Mouse (Mus musculus) heart, postnatal 25 days (tissue): Measurements from ENCODE around the gene Edn2. TPM values are rescaled to one million over a fixed set of nuclear protein-coding genes. Genes with fewer than 3 reads are reported as not detected.

Experiments used
- DNase-seq: peaks from one replicate; pipeline ENCODE4 v3.0.0; 2022; ENCODE audit warnings: low spot score
- intact Hi-C: fragments of 180-260 bp; cut with DNase I; formaldehyde crosslinking; loops from one replicate; pipeline ENCODE4 v1.15.1; 2025
- total RNA-seq, 2 experiments: library from RNA; stranded (reverse); gene quantifications; 2 replicates each; pipeline ENCODE4 v1.2.3; 2021

Edn2 gene
- total RNA-seq: not detected

DNA sequence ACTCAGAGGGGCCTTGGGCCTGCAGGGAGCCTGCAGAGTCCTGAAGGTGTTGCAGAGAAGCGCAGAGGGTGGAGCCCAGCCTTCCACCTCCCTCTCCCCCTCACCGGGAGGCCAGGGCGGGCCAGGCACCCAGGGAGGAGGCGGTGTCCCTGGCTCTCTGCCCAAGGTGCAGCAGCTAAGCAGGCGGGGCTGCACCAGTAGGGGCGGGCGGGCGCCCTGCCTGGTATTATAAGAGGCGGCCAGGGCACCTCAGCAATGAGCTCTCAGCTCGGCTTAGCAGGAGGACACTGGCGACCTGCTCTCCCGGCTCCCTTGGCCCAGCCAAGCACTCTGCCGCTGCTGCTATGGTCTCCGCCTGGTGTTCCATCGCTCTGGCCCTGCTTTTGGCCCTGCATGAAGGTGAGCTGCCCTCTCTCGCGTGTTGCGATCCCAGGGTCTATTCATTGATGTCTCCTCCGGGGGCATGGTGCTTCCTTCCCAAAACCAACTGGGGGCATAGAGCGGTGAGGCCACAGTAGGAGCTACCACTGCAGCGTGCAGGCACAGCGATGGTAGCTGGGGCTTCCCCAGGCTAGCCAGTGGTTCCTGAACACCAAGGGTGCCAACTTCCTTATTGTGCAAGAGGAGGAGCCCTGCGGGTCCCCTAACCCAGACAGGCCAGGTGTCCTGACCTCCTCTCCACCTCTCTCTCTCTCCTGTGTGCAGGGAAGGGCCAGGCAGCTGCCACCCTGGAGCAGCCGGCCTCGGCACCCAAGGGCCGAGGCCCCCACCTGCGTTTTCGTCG lies at the start of gene Edn2:
Gene Edn2, plus strand, starts transcription at position 41 of the 784 bp plus-strand sequence.
- intact Hi-C loops: no loop called here
- peak; percentile 56 for DNase-seq

DNA sequence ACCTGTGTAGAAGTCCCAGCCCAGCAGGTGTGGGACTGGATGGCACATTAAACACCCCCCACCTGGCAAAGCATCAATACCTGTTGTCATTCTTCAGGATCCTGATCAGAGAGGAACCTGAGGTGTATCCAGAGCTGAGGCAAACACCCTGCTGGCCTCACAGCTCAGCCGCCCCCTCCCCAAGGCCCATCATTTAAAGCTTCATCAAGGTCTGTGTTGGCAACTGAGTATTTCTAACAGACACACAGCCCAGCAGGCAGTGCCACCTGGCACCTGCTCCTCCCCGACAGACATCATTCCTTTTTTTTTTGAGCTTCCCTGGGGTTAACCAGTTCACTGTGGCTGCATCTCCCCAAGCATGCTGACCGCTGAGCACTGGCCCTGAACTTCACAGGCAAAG lies 45.5 kb upstream of the Edn2 start:
- DNase-seq: no peak
- intact Hi-C loops: no loop called here

DNA sequence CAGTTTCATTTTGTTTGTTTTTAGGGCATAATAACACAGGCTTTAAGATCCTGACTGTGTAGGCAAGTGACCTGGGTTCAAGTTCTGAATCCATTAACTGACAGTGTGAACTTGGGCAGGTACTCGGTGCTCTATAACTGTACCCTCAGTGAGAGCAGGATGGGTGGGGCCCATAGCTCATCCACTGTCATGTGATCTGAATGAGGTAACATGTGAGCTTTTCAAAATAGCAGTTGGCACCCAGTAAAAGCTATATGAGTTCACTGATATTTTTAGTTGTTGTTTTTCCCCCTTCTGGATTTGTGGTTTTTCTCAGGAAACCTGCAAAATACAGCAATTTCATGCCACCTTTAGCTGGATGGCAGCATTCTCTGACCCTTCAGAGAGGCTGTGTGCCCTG lies 44.7 kb upstream of the Edn2 start:
- intact Hi-C loops: no loop called here
- no peak for DNase-seq

DNA sequence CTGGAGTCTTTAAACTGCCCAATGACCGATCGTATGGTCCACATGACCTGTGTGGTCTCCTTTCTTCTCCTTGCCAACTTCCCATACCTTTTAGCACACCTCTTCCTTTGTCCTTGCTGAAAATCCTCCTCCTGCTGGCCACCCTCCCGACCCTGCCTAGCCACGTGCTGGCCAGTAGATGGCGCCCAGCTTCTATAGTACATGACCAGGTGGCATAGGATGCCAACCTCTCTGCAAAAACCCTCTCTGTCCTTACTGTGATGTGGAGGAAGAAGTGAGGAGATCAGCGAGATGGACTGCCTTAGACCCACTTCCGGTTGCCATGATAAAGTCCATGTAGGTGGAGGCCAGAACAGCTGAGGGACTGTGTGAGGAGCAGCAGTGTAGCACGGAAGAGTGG lies 40.7 kb upstream of the Edn2 start:
- DNase-seq: no peak
- intact Hi-C loops: no loop called here

DNA sequence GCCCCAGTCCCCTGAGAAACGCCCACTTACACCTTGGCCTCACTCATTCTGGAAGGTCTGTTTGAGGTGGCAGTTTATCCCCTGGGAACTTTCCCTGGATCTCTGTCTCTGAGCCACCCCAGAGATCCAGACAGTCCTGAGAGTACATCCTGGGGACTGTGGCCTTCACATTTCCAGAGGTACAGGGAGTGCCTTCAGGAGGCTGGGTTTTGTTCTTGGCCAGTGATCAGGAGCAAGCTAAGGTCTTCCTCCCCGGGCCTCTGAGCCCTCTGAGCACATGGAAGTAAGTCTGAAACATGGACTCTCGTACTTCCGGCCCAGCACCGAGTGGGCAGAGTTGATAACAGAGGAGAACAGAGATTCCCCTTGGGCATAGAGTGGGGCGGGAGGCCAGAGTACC lies 36.4 kb upstream of the Edn2 start:
- no peak for DNase-seq
- intact Hi-C loops: loop anchor here (5.0 kb wide), 2 partner anchors 202 to 492 kb away; no protein-coding TSS in a partner anchor

DNA sequence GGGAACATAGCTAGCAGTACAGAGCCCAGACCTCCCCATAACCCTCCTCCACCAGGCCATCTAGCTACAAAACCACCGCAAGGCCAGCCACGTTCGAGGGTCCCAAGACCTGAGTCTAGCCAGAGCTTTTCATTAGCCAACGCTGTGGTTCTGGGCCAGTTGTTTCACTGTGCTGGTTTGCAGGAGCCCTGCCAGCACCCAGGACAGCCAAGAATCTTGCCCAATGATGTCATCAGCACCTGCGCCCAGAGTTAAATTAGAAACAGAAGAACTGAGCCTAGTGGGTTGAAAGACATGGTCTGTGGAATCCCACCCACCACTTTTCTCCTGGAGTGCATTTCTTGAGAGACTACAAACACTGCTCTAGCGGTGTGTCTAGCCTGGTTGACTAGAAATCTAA lies 35.0 kb upstream of the Edn2 start:
- peak; percentile 31 for DNase-seq
- intact Hi-C loops: loop anchor here (5.0 kb wide), 2 partner anchors 204 to 494 kb away; no protein-coding TSS in a partner anchor

DNA sequence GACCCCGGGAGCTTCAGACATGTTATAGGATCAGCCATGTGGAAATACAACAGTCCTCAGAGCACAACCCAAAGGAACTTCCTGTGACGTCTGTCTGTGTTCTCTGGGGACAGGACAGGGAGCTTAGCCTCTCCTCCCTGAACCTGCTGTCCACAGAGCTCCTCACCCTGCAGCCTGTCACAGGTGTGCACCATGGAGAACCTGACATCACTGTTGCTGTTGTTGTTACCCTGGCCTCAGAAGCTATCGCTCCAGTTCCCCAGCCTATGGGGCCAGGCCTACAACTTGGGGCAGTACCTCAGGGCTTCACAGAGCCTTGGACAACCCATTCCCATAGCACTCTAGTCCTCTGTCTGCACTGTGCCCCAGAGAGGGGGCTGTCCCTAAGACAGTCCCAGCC lies 33.7 kb upstream of the Edn2 start:
- intact Hi-C loops: loop anchor here (5.0 kb wide), 2 partner anchors 205 to 495 kb away; no protein-coding TSS in a partner anchor
- DNase-seq: no peak

DNA sequence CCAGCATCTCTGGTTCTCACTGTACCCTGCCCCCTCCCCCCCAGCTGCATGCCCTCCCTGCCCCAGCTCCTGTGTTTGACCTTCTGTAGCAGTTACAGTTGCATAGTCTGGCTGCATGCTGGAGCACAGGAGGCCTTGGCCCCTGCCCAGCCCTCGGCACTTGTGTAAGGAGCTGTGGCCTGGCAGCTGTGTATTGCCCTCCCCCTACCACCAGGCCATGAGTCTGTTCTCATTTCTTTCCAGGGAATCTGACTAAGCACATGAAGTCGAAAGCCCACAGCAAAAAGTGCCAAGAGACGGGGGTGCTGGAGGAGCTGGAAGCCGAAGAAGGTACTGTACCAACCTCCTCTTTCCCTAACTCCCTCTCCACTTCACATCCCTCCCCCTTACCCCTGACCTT lies 33.0 kb upstream of the Edn2 start:
- peak; percentile 46 for DNase-seq
- intact Hi-C loops: loop anchor here (2.0 to 5.0 kb wide), 3 partner anchors 206 to 887 kb away; no protein-coding TSS in a partner anchor

DNA sequence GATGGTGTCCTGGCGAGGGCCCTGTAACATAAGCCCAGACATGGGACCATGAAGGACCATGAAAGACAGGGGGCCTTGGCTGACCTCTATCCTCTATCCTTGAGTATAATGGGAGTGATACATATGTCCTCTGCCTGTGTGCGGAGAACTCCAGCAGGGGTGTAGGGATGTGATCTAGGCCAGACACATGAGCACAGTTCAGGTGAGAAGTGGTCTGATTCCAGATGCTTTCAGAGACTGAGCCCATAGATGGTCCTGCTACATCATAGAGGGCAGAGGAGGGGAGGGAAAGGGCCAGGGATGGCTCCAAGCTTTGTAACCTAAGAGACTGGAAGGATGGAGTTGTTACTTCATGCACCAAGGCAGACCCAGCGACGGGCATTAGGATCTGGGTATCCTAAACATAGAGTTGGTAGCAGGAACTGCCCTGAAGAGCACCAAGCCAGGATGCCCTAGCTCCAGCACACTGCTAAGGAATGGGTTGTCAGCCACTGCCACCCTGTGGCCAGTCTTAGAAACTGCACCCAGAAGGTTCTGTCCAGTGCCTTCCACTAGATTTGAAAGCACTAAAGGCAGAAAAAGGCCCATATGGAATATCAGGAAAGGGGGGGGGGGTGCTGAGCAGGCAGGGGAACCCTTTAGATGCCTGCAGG lies 31.6 kb upstream of the Edn2 start:
- intact Hi-C loops: loop anchor here (2.0 to 5.0 kb wide), 3 partner anchors 207 to 889 kb away; no protein-coding TSS in a partner anchor

DNA sequence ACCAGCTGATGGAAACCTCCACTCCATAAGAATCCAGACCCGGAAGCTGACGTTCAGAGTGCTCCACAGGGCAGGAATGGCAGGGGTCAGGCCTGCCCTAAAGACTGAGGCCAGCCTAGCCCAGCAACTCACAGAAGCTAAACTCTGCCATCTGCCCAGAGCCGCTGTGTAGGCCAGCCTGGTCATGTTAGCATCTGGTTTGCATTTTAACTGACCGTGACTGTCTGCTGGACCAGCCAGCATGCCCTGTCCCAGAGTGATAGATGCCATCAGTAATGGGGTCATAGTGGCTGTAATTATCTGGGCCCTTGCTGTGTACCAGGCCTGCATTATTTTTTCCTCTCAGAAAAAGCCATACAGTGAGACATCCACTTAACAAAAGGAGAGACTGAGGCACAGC lies 30.1 kb upstream of the Edn2 start:
- intact Hi-C loops: no loop called here
- DNase-seq: no peak

More for the DNA sequence above, 31.6 kb upstream of the Edn2 start:
- DNase-seq: no peak

DNA sequence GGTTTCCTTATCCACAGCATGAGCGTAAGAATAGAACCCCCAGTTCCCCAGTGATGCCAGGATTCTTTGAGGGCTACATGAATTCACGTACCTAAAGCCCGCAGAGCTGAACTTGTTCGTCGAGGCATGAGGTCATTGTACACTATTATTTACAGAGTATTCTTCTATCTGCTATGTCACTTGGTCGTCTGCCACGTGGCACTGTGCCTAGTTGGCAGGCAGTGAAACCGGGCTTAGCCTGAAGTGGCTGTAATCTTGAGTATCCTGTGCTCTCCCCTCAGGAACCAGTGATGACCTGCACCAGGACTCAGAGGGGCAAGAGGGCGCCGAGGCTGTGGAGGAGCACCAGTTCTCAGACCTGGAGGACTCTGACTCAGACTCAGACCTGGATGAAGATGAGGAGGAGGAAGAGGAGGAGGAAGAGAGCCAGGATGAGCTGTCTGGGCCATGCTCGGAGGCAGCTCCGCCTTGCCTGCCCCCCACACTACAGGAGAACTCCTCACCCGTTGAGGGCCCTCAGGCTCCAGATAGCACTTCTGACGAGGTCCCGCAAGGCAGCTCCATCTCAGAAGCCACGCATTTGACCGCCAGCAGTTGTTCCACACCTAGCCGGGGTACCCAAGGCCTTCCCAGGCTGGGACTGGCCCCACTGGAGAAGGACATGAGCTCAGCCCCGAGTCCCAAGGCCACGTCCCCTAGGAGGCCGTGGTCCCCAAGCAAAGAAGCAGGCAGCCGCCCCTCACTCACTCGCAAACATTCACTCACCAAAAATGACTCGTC lies 29.4 kb upstream of the Edn2 start:
- intact Hi-C loops: no loop called here
- DNase-seq: peak; percentile 27

DNA sequence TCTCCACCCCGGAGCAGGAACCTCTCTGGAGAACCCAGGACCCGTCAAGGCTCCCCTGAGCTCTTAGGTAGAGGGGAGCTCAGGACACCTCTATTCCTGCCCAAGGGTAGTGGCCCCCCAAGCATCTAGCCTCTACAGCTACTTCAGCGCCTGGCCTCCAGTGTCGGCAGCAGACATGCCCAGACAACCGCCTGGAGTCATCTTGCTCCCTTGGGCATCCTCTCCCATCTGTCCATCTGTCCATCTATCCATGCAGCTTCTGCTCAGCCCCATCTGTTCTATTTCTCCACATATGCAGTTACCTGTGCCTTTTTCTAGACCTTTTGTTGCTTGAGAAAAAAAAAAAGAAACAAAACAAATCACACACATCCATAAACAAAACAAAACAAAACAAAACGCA lies 26.8 kb upstream of the Edn2 start:
- no peak for DNase-seq
- intact Hi-C loops: no loop called here

DNA sequence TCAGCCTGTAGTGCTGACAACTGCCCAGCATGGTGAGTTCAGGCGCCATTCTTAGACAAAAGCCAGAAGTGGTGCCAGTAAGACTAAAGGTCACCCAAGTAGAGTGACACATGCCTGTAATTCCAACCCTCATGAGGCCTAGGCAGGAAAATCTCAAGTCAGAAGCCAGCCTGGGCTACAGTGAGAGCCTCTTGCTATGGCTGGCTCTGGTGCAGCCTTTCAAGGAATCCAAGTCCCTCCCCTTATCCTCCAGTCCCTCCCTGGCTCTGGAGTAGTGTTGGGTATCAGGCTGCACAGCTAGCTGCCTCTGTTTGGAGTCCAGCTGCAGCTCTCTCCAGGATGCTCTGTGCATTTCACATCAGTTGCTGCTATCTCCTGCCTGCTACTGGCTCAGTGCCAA lies 19.2 kb upstream of the Edn2 start:
- intact Hi-C loops: no loop called here
- no peak for DNase-seq

DNA sequence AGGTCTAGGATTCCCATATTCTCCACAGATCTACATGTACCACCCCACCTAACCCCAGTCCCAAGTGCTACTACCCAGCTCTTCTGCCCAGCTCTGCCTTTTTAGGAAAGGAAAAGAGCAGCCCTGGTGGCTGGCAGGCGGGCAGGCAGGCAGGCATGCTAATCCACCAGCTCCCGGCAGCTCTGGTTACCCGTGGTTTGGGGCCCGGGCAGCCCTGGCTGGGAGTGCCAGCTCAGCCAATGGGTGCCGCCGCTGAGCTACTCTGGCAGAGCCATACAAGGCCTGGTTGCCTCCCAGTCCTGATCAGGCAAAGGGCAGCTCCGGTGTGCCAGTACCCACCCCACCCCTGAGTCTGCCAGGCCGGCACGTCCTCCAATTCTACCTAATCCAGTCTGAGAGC lies 18.1 kb upstream of the Edn2 start:
- DNase-seq: no peak
- intact Hi-C loops: no loop called here

DNA sequence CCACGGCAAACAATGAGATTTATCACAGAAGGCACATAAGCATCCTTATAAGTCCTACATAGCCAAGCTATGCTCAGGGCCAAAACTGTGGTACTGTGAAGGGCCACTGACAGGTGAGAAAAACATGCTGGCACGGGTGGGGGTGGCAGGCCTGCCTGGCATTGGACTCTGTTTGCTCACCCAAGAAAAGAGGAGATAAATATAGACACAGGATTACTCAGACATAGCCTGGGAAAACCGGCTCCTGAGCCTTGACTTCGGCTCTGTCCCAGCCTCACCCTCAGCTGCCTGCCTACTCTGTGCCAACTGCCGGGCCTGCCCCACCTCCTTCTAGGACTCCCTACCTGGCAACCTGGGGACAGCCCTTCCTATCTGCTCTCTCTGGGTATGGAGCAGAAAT lies 16.7 kb upstream of the Edn2 start:
- intact Hi-C loops: no loop called here
- DNase-seq: no peak

DNA sequence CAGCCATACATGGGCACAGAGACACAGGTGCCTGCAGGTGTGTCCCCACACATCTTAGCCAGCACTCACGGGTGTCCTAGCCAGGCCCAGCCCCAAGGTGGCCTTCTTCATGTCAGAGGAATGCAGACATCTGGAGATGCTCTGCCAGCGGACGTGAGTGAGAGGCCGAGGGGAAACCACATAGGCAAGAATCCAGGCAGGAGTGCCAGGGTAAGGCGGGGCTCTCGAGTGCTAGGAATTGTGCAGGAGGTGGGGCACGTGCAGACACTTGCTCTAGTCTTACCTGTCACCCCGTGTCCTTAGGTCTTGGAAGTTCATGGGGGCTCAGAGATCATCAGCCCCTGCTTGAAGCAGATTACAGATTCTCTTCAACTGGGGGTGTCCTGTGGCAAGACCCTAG lies 15.1 kb upstream of the Edn2 start:
- DNase-seq: no peak
- intact Hi-C loops: no loop called here

DNA sequence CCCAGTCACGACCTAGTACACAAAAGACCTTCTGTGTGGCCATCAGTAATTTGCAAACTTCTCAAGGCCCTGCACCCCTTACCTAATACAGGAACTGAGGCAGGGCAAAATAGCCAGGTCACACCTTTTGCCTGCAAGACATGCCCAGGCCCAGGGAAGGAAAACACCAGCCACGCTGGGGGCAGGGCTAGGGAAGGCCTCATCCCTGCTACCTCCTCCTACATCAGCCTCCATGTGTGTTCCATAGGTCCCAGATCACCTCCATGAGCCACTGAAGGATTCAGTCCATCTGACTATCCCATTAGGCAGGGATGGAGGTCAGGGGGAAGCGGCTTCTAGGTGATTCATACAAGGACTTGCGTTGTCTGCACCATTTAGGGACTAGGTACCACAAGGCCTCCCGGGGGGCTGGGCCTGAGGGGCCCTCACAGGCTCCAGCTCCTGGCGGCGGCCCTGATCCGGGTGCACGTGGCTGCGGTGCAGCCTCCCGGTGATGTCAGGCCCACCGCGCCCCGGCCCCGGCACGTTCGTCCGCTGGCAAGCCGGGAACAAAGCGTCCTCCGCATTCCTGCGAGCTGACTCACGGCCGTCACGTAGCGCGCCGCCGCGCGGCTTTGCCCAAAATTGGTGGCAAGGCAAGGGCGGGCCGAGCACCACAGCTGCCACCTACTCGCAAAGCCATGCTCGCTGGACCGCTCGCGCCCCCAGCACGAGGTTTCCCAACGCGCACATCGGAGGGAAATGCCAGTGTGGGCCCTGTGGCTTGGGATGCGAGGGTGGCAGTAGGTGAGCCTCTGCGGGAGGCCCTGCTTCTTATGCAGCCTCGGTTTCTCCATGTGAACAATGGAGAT lies 12.5 kb upstream of the Edn2 start:
- intact Hi-C loops: no loop called here

DNA sequence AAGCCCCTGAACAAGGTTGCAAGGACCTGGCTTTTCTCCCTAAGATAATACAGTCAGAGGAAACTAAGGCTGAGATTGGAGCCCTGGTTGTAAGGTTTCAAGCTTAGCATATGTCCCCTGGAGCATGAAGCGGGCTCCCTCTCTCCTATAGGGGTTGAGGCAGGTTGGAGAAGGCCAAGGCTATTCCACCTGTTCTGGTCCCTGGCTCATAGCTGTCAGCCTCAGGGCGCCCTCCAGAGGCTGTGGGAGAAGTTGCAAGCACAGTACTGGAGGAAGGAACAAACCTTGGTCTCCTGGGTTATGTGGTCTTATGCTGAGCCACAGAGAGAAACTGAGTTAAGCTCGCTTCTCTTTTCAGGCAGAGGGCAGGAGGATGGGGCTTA lies 11.9 kb upstream of the Edn2 start:
- intact Hi-C loops: no loop called here

More for the DNA sequence above, 12.5 kb upstream of the Edn2 start:
- peak; percentile 72 for DNase-seq

DNA sequence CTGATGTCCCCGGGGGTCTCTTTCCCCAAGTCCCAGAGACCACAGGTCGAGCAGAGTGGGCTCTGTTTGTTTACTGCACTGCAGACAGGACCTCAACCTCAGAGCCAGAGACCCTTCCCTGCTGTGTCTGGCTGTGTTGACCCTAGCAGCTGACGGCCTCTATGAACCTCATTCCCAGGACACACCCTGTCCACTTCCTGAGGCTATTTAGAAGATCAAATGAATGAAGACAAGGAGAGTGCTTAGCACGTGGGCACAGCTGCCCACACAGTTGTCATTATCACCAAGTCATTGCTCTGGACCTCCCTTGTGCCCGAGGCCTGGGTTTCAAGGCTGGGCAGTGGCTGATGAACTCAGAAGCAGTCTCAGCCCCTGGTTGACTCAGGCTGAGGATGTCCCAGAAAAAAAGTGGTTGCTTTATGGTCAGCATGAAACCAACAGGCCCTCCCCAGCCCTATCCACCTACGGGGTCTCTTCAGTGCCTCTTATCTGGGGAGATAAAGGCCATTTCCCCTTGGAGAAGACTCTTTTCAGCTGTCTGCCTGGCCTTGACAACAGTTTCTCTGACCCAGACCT lies 10.6 kb upstream of the Edn2 start:
- DNase-seq: no peak
- intact Hi-C loops: no loop called here

More for the DNA sequence above, 11.9 kb upstream of the Edn2 start:
- DNase-seq: no peak
